Mouse (Mus musculus) heart, embryonic 11.5 days (tissue): ENCODE data around the gene Plcg1. TPM values are rescaled to one million over a fixed set of nuclear protein-coding genes. Genes with fewer than 3 reads are reported as not detected.

ENCODE experiments used
- ATAC-seq: fragments of 200-750 bp; cut with Nextera tagmentation; replicated peaks from 2 replicates; pipeline ENCODE4 v1.8.0; 2017; ENCODE audit warnings: moderate library complexity; ENCODE audit not compliant: insufficient number of reproducible peaks, low FRiP score, low TSS enrichment
- H3K27ac ChIP-seq: fragments of 300-500 bp; sonication (generic); 2 replicates; pipeline ENCODE4 v1.5.1; 2014; ENCODE audit warnings: mild to moderate bottlenecking, low read depth, low read length
- H3K27me3 ChIP-seq: fragments of 300-500 bp; sonication (generic); 2 replicates; pipeline ENCODE4 v1.6.1; 2014; ENCODE audit warnings: mild to moderate bottlenecking, low read length, mixed read lengths; ENCODE audit not compliant: control insufficient read depth, insufficient read depth
- H3K36me3 ChIP-seq: fragments of 300-500 bp; sonication (generic); 2 replicates; pipeline ENCODE4 v1.6.1; 2014; ENCODE audit warnings: mild to moderate bottlenecking, low read length, moderate library complexity, mixed read lengths; ENCODE audit not compliant: control insufficient read depth, insufficient read depth
- H3K4me1 ChIP-seq: fragments of 300-500 bp; sonication (generic); 2 replicates; pipeline ENCODE4 v1.6.1; 2014; ENCODE audit warnings: low read length; ENCODE audit not compliant: control insufficient read depth, insufficient read depth
- H3K4me2 ChIP-seq: fragments of 300-500 bp; sonication (generic); 2 replicates; pipeline ENCODE4 v1.6.1; 2014; ENCODE audit warnings: mild to moderate bottlenecking, moderate library complexity
- H3K4me3 ChIP-seq: fragments of 300-500 bp; sonication (generic); 2 replicates; pipeline ENCODE4 v1.5.1; 2014; ENCODE audit warnings: low read depth, low read length
- H3K9ac ChIP-seq: fragments of 300-500 bp; sonication (generic); 2 replicates; pipeline ENCODE4 v1.6.1; 2014; ENCODE audit warnings: mild to moderate bottlenecking, low read depth, low read length, moderate library complexity
- H3K9me3 ChIP-seq: fragments of 300-500 bp; sonication (generic); replicated peaks from 2 replicates; pipeline ENCODE4 v1.6.1; 2016; ENCODE audit warnings: low read length; ENCODE audit not compliant: control insufficient read depth
- WGBS: fragments of 180-500 bp; shearing (Covaris S2); extraction: QIAGEN DNeasy Blood & Tissue Kit; methylation state at CpG from one replicate; pipeline ENCODE4 v1.1.7; 2014; ENCODE audit not compliant: insufficient replicate concordance; 5-methylcytosine and 5-hydroxymethylcytosine counted together
- polyA plus RNA-seq: library from polyadenylated mRNA; unstranded; fragments of >200 nt; fragmentation: Nextera tagmentation; extraction: Ambion mirVana; gene quantifications from 2 replicates; pipeline ENCODE4 v1.2.1, GENCODE M21; 2014

Plcg1 gene
- polyA plus RNA-seq, 1 experiment from 2014 or later: 31.0 TPM

DNA sequence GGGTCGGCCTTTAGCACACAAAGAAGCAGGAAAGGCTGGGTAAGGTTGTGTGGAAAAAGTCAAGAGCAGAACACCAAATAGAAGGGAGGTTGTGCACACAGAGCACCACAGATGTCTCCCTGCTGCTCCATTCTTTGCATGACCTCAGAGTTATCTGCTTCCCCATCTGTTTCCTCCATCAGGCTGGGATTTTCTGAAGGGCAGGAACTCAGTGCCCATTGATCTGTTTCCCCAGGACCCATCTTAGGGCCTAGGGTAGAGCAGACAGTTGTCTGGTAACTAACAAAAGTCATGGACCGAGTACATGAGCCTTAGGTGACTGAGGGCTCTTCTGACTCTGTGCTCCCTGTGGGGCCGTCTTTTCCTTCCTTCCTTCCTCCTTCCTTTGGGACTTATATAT, 10.5 kb downstream of the Plcg1 start:
- Histone ChIP-seq H3K4me3 (no peak overlapping the region), H3K9me3 (no peaks in the 10 kb centered on the region), H3K27ac (0 out of 2 replicates have a peak overlapping the region, but pooled peaks have one; percentile 5), H3K36me3 (peaks cover 5% of the 10 kb centered on the region; the same call in 1 of the 2 replicates), H3K4me1 (peaks cover 80% of the 10 kb centered on the region), H3K9ac (no peak overlapping the region), H3K4me2 (no peak overlapping the region), H3K27me3 (no peaks in the 10 kb centered on the region)
- 62% methylated on average over 3 of the region's 3 CpGs for WGBS
- no peak for ATAC-seq

DNA sequence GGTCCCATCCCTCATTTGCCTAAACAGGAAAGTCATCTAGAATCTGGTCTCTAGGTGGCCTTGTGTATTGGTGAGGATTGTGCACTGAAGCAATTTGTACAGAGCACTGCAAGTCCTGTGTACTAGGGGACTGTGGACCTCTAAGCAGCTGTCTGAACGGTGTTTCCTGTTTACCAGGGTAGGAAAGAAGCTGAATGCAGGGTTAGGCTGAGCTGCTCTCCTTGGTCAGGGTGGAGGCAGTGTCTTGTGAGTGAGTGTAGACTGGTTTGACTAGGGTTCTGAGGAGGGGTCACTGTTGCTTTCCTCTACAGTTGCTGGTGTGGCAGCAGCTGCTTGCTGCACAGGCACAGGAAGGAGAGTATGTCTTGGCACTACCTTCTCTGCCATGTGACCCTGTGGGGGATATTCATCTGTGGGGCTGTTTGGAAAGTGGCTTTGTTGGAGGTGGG, 11.1 kb downstream of the Plcg1 start:
- Histone ChIP-seq H3K9ac (no peak overlapping the region), H3K4me2 (no peak overlapping the region), H3K36me3 (peaks cover 3% of the 10 kb centered on the region; the same call in 1 of the 2 replicates), H3K4me1 (peaks cover 78% of the 10 kb centered on the region), H3K9me3 (no peaks in the 10 kb centered on the region), H3K4me3 (no peak overlapping the region), H3K27me3 (no peaks in the 10 kb centered on the region), H3K27ac (no peak overlapping the region)
- 53% methylated on average over 1 of the region's 1 CpGs for WGBS
- ATAC-seq: no peak

DNA sequence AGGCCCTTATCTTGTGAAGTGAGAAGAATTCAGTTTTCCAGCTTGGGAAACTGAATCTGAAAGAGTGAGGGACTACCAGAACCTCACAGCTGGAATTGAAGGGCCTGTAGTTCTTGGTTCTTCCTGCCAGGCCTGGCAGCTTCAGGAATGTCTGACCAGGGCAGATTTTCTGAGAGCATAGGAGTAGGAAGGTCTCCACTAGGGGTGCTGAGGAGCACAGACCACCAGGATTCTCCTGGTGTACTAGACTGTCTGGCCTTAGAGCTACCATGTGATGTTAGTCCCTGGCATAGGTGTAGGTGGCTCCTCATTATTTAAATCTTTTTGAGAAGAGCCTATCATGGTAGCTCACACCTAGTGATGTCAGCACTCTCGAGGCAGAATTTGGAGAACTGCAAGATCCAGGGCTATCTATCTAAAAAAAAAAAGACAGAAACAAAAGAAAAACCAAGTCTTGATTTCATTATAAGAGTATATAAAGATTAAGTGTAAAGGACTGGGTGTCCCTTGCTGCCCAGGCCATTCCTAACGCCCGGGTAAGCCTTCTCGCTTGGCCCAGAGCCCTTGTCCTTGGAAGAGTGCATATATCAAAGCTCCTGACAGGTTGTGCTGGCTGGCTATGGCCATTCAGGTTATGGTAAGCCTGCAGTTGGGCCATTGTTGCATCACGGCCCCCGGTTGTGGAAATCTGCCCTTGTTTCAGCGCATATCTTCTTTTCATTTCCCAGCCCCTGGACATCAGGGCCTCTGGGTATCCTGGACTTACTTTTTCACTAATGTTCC, 13.1 kb downstream of the Plcg1 start:
- no peak overlapping the region for H3K4me2 ChIP-seq
- 87% methylated on average over 7 of the region's 7 CpGs for WGBS
- H3K4me3 ChIP-seq: no peak overlapping the region
- no peaks in the 10 kb centered on the region for H3K9me3 ChIP-seq
- peaks cover 20% of the 10 kb centered on the region for H3K36me3 ChIP-seq
- peak overlapping the region; percentile 23; the same call in 1 of the 2 replicates for H3K27ac ChIP-seq
- H3K27me3 ChIP-seq: no peaks in the 10 kb centered on the region
- no peak for ATAC-seq
- H3K4me1 ChIP-seq: peaks cover 62% of the 10 kb centered on the region
- no peak overlapping the region for H3K9ac ChIP-seq

DNA sequence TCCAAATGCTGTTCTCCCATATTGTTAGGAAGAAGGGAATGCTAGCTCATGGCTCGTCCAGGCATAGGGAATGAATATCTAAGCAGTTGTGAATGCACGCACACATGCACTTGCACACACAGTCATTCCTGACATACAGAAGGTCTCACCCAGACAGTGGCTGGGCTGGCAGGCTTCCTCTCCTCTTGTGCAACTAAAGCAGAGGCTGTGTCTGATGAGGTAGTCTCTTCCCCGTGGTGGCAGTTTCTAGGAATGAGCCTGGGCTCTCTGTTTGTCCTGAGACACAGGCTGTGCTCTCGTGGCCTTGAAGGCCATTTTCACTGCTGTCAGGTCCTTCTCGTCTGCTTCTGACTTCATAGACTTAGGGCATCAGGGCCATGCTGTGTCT, 13.7 kb downstream of the Plcg1 start:
- Histone ChIP-seq H3K4me2 (no peak overlapping the region), H3K4me3 (no peak overlapping the region), H3K9ac (no peak overlapping the region), H3K27me3 (no peaks in the 10 kb centered on the region), H3K27ac (peak overlapping the region; percentile 23; the same call in 1 of the 2 replicates), H3K36me3 (peaks cover 23% of the 10 kb centered on the region), H3K9me3 (no peaks in the 10 kb centered on the region), H3K4me1 (peaks cover 56% of the 10 kb centered on the region)
- WGBS: 76% methylated on average over 5 of the region's 5 CpGs
- no peak for ATAC-seq

DNA sequence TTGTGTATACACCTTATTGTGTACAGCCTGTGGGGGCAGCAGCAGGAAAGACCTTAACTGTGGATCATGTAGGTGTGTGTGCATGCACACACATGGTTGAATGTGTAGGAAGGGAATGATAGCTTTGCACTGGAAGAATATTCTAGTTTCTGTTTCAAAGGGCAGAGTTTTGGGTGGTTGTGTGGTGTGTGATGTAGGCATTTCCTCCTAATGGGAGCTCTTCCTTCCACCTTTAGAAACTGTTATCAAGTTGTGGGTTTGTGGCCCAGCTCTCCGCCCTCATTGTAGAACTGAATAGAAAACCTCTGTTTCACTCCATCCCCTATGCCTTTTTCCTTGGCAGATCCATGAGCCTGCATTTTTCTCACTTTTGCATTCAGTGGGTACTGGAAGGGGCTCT, 14.4 kb downstream of the Plcg1 start:
- no peak overlapping the region for H3K4me2 ChIP-seq
- 73% methylated on average over 1 of the region's 1 CpGs for WGBS
- no peaks in the 10 kb centered on the region for H3K27me3 ChIP-seq
- H3K9ac ChIP-seq: no peak overlapping the region
- H3K27ac ChIP-seq: no peak overlapping the region
- H3K36me3 ChIP-seq: peaks cover 27% of the 10 kb centered on the region
- H3K9me3 ChIP-seq: no peaks in the 10 kb centered on the region
- no peak for ATAC-seq
- H3K4me1 ChIP-seq: peaks cover 49% of the 10 kb centered on the region
- H3K4me3 ChIP-seq: no peak overlapping the region

DNA sequence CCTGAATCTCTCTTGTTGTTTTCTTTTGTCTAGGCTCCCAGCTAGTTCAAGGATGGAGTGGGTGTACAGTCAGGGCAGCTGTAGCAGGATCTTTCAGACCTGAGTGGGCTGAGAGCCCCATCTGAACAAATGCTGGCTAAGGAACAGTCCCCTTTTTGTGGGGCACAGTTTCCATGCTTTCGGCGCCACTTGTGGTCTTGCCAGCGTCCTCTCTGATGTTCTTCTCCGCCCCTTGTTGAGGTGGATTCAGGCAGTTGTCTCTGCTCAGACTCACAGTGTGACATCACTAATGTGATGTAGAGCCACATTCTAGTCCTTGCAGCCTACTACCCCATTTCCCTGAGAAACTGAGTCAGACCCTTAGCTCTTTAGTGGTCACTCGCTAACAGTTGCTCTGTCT, 15.5 kb downstream of the Plcg1 start:
- Histone ChIP-seq H3K36me3 (peaks cover 30% of the 10 kb centered on the region), H3K27me3 (no peaks in the 10 kb centered on the region), H3K9ac (no peak overlapping the region), H3K4me1 (peaks cover 39% of the 10 kb centered on the region), H3K27ac (no peak overlapping the region), H3K4me3 (no peak overlapping the region), H3K4me2 (no peak overlapping the region), H3K9me3 (no peaks in the 10 kb centered on the region)
- WGBS: 90% methylated on average over 5 of the region's 5 CpGs
- ATAC-seq: no peak

DNA sequence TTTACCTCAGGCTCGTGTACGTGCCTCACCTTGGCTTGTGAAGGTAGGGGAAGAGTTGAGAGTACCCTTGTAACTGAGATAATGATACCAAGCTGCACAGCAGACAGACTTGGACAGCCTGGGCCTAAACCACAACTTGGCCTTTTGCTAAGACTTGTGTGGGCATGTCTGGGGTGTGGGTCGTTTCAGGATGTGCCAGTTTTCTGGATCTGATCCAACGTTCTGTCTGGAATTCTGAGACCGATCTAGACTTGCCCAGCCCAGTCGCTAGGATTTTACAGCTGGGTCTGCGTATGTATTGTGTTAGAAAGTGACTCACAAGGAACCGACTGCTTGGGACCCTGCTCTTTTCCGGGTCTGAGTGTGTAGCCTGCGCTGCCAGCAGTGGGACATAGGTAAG, 16.0 kb downstream of the Plcg1 start:
- Histone ChIP-seq H3K4me2 (no peak overlapping the region), H3K4me1 (peaks cover 35% of the 10 kb centered on the region), H3K27ac (no peak overlapping the region), H3K9me3 (no peaks in the 10 kb centered on the region), H3K27me3 (no peaks in the 10 kb centered on the region), H3K36me3 (peaks cover 34% of the 10 kb centered on the region), H3K4me3 (no peak overlapping the region), H3K9ac (no peak overlapping the region)
- 84% methylated on average over 10 of the region's 10 CpGs for WGBS
- ATAC-seq: no peak

DNA sequence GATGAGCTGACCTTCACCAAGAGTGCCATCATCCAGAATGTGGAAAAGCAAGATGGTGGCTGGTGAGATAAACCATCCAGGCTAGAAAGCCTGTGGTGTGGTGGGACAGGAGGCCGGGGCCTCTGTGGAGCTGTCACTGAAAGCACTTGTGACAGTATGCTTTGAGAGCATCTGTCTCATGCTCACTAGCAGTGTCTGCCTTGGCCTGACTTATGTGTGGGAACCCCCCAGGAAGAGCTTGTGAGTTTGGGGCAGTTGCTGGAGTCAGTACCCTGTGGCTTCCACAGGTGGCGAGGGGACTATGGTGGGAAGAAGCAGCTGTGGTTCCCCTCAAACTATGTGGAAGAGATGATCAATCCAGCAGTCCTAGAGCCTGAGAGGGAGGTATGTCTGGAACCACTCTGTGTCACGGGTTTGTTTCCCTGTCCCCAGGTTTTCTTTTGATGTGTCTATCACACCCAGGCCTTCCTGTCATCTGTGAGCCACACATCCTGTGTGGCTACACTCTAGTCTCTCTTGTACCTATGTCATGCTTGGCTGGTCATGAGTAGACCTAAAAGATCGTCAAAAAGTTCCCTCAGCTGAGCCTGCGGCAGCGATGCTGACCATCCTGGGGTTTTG, 25.6 kb downstream of the Plcg1 start:
- Histone ChIP-seq H3K36me3 (peaks cover 76% of the 10 kb centered on the region), H3K9me3 (no peaks in the 10 kb centered on the region), H3K4me3 (no peak overlapping the region), H3K27me3 (no peaks in the 10 kb centered on the region), H3K4me2 (no peak overlapping the region), H3K9ac (no peak overlapping the region), H3K27ac (no peak overlapping the region), H3K4me1 (no peaks in the 10 kb centered on the region)
- ATAC-seq: no peak
- WGBS: 83% methylated on average over 6 of the region's 6 CpGs
